Mouse (Mus musculus): ENCODE data around the gene Osm.

GRCm38 (mm10) chr11:4246126-4246525 lies 9.9 kb downstream of the Osm start:
- TF ChIP-seq CTCF (IDR thresholded peaks at IDR 0.05; ENCODE audit: insufficient read depth, low read depth, low read length) (no peak), POLR2A (IDR thresholded peaks at IDR 0.05; ENCODE audit: insufficient read depth, low read depth, low read length) (no peak)
